Mouse (Mus musculus): ENCODE results near the gene Gnptab.

DNA sequence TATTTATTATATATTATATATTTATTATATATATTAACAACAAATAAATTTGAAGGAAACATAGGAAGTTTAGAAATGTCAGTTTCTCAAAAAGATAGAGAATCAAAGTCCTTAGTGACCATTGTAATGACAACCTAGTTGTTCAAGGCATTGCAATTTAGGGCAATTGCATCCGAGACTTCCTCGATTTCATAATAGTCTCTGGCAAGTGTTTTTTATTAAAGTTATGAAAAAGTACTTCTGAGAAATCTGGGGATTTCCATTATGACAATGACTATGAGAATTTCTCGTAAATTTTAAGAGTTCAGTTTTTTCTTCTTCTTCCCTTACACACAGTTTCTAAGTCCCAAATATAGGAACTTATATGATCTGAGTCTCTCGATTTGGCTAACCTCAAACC is 6.5 kb upstream of the Gnptab start:
- no peak for TF ChIP-seq CTCF (IDR thresholded peaks at IDR 0.05; ENCODE audit: low read depth, low read length)
- no peak for TF ChIP-seq POLR2A (IDR thresholded peaks at IDR 0.05; ENCODE audit: extremely low read depth, insufficient read depth, low read length)
